Mouse (Mus musculus): ENCODE data around the gene Sp6.

DNA sequence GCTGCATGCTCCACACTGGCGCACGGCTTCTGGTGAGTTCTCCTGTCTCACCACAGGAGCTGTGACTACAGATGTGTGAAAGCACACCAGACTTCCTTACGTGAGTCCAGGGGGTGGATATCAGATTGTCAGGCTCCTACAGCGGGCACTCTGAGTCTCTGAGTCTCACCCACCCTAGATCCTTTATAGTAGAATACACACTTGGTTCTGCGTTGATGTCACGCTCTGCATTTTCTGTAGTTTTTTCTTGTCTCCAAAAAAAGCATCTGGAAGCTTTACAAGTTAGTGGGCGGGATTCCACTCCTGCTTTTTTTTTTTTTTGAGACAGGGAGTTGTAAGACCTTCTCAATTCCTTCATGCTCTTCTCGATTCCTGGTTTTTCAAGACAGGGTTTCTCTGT is 31.7 kb downstream of the Sp6 start:
- TF ChIP-seq CTCF (IDR thresholded peaks at IDR 0.05; ENCODE audit: low read depth) (no peak), EP300 (IDR thresholded peaks at IDR 0.05; ENCODE audit: low read depth) (no peak)
